Mouse (Mus musculus): ENCODE results near the gene Tsr3.
A peak's percentile ranks its signal among the peaks of the same experiment; 100 is the strongest.

Gene Tsr3

GRCm38 (mm10) chr17:25244239-25244638 lies 4.3 kb downstream of the Tsr3 start:
- no peak for DNase-seq (ENCODE audit: low spot score)

GRCm38 (mm10) chr17:25248033-25248750 lies 8.2 kb downstream of the Tsr3 start:
- no peak for DNase-seq (ENCODE audit: low spot score)

- no peak for DNase-seq (ENCODE audit: low spot score)
These were observed 10.3 kb downstream of the Tsr3 start for GRCm38 (mm10) chr17:25250181-25250835.

GRCm38 (mm10) chr17:25252643-25253042 lies 12.7 kb downstream of the Tsr3 start:
- peak; percentile 59 for DNase-seq (ENCODE audit: low spot score)

GRCm38 (mm10) chr17:25253760-25254159 lies 13.8 kb downstream of the Tsr3 start:
- no peak for DNase-seq (ENCODE audit: low spot score)

GRCm38 (mm10) chr17:25255110-25255509 lies 15.1 kb downstream of the Tsr3 start:
- DNase-seq (ENCODE audit: low spot score): no peak

- DNase-seq (ENCODE audit: low spot score): no peak
These were observed 16.3 kb downstream of the Tsr3 start, which contains the start of gene Baiap3 for GRCm38 (mm10) chr17:25256140-25256754. Gene Baiap3 (minus strand): TSS chr17:25256364.

- DNase-seq (ENCODE audit: low spot score): peak; percentile 63
These were observed 17.9 kb downstream of the Tsr3 start for GRCm38 (mm10) chr17:25257804-25258261.

GRCm38 (mm10) chr17:25264453-25264852 lies 24.5 kb downstream of the Tsr3 start:
- peak; percentile 73 for DNase-seq (ENCODE audit: low spot score)

- no peak for DNase-seq (ENCODE audit: low spot score)
These were observed 30.9 kb downstream of the Tsr3 start for GRCm38 (mm10) chr17:25270795-25271335.

GRCm38 (mm10) chr17:25272326-25272725 lies 32.4 kb downstream of the Tsr3 start:
- peak; percentile 58 for DNase-seq (ENCODE audit: low spot score)

- DNase-seq (ENCODE audit: low spot score): peak; percentile 93
These were observed 33.2 kb downstream of the Tsr3 start for GRCm38 (mm10) chr17:25272951-25273705.

- DNase-seq (ENCODE audit: low spot score): peak; percentile 99
These were observed 33.9 kb downstream of the Tsr3 start for GRCm38 (mm10) chr17:25273706-25274501.

GRCm38 (mm10) chr17:25274571-25275346 lies 34.8 kb downstream of the Tsr3 start, which contains the start of gene Ube2i:
Gene Ube2i (minus strand): TSS chr17:25274622.
- DNase-seq (ENCODE audit: low spot score): no peak

- DNase-seq (ENCODE audit: low spot score): no peak
These were observed 35.9 kb downstream of the Tsr3 start for GRCm38 (mm10) chr17:25275833-25276232.

GRCm38 (mm10) chr17:25282133-25282532 lies 42.2 kb downstream of the Tsr3 start:
- peak; percentile 53 for DNase-seq (ENCODE audit: low spot score)

- peak; percentile 78 for DNase-seq (ENCODE audit: low spot score)
These were observed 45.1 kb downstream of the Tsr3 start for GRCm38 (mm10) chr17:25285033-25285432.

GRCm38 (mm10) chr17:25288842-25289241 lies 48.9 kb downstream of the Tsr3 start:
- DNase-seq (ENCODE audit: low spot score): peak; percentile 68

GRCm38 (mm10) chr17:25290411-25290810 lies 50.4 kb downstream of the Tsr3 start:
- DNase-seq (ENCODE audit: low spot score): no peak
